Mouse (Mus musculus) retina, postnatal 7 days (tissue): ENCODE measurements around the gene Ccdc30.
"Not testable (repeated sequence)": the region's sequence is repeated elsewhere in the genome, so short reads cannot be mapped to it uniquely, and the experiment has no call there.

ENCODE experiments used
- DNase-seq: peaks from one replicate; pipeline ENCODE4 v3.0.0-alpha.2; 2012; ENCODE audit warnings: low read depth, low spot score

Ccdc30 gene

DNA sequence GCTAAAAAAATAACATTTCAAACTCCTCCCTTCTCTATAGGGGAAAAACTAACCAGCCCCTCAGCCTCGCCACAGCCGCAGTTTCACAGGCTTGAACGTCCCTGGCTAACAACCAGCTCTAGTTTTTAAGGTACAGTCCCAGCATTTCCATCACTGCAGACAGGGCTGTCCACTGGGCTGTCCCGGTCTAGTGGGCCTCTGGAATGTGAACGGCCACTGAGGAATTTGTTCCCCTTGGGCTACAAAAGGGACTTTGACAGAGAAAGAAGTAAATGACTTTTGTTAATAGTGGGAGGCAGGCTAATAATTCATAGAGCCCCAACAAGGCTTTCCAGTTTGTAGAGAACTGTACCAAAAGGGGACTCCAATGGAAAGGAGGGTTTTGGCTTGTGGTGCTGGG is 109.9 kb downstream of the Ccdc30 start:
- DNase-seq, result no peak

DNA sequence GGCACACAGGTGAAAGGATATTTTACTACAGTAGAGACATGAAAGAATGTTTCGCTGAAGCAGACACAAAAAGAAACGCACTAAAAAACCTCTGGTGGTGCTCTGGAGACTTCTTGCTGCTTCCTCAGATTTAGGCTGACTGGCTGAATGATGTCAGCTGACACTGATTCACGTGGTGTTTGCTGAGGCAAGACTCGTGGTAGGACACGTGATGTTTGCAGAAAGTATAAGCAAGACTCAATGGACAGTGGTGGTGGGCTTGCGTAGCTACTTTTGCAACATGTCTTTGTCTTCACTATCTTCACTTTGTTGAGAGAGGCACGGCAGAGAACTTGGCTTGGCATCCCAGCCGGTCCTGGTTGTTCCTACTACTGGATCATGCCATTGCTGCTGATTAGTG is 112.0 kb downstream of the Ccdc30 start:
- DNase-seq, result no peak

DNA sequence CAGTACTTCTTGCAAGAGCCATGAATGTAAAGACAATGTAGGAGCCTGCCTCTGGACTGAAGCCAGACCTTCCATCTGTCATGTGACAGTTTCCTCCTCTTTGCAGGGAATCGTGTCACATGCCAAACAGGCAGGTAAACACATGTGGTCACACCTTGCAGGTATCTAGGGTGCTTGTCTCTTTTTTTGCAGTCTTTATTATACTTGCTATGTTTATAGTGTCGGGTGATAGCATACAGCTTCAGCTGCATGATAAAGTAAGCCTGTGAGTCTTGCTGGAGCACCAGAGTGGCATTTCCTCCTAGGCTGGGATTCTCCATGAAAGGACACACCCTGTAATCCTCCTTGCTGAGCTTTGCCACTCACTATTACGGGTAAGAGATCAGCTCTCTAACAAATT is 113.5 kb downstream of the Ccdc30 start:
- no peak for DNase-seq

DNA sequence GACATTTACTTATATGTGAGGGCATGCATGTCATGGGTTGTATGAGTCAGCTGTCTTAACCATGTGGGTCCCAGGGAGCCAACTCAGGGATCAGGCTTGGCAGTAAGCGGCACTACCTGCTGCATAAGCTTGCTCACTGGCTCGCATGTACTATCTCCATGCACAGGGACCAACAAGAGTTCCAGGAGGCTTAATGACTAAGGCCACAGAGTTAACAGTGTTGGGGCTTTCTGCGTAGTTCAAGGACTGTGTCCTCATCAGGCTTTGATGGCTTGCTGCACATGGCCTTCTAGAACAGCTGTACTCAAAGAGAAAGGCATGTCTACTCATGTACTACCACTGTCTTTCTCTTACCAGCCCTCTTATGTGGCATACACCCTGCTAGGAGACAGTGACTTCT is 114.6 kb downstream of the Ccdc30 start:
- DNase-seq, result no peak

DNA sequence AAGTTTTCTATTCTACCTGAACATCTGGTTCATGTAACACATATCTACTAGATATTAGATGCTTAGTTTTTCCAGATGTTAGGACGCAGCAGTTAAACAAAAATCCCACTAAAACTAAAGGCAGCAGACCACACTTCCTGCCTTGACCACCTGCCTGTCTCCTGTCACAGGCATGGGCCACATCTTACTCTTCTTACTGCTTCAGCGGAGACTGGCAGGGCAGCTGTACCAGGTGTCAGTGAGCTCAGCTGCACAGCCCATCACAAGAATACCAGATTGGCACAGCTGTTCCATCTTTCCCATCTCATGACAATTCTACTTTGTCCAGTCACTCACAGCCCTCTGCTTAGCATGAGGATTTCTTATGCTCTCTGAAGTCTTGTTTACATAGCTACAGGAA is 118.0 kb downstream of the Ccdc30 start:
- no peak for DNase-seq

DNA sequence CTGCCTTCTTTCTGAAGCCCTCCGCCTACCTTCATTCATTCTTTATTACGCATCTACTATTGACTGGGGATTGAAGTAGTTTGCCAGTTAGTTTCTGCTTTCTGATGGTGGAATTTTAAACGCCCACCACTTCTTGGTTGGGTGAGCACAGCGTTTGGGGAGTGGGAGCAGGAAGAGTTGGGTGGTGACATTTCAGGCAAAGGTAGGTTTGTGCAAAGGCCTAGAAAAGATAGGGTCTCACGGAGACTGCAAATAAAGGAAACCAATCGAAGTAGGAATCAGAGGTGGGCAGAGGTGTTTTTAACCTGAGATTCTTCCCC is 120.2 kb downstream of the Ccdc30 start:
- no peak for DNase-seq

DNA sequence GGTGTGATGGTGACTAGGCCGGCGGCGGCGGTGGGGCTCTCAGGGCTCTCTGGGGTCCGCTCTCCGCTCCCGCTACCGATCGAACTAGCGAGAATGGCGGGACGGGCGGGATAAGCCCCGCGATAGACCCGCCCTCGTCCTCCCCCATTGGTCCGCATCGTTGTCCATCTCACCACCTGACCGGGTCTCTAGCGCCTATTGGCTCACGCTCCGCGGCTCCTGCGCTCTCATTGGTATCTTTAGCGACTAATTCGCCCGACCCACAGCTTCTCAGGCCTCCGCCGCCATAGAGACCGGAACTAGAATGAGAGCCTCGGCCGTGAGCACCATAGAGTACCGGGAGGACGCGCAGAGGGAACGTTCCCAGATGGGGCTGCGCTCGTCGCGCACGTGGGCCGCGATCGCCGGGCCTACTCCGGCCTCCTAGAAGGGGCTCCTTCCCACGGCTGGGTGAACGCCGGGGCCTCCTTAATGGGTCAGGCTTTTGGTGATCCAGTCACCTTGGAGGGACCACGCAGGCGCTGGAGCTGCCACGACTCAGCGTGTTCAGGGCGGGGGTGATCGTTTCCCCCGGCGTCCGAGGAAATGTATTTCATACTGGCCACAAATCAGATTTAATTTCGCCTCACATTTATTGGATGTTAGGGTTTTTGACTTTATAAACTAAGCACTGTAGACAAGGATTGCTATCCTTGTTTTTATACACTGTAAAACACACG is 120.7 kb downstream of the Ccdc30 start, which contains the start of gene Ybx1:
Ybx1 (minus strand) TSS at position 190 of the 719 bp plus-strand sequence.
- DNase-seq, result peak; percentile 98

DNA sequence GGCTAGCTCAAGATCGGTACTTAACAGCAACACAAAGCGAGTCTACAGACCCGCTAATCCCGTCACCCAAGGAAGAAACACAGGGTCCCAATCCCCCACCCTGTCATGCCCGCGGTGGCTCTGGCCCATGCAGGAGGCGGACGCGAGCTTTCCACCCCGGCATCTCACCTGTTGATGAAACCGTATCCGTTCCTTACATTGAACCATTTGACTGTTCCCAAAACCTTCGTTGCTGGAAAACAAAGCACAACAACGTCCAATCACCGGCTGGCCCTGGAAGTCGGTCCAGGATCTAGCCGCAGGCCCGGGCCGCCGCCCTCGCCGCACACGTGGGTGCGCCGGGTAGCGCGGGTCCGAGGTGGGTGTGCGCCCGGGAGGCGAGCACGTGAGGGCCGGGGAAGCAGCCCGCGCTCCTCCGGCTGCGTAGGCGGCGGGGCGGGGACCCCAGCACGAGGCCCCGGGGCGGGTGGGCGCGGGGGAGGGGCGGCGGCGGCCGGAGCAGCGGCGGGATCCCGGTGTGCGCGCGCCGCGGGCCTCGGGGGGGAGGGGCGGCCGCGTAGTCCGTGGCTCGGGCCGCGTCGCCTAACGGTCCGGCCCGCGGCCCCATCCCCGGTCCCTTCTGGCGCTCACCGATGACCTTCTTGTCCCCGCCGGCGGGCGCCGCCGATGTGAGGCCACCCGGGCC is 121.6 kb downstream of the Ccdc30 start:
- DNase-seq, result no peak

DNA sequence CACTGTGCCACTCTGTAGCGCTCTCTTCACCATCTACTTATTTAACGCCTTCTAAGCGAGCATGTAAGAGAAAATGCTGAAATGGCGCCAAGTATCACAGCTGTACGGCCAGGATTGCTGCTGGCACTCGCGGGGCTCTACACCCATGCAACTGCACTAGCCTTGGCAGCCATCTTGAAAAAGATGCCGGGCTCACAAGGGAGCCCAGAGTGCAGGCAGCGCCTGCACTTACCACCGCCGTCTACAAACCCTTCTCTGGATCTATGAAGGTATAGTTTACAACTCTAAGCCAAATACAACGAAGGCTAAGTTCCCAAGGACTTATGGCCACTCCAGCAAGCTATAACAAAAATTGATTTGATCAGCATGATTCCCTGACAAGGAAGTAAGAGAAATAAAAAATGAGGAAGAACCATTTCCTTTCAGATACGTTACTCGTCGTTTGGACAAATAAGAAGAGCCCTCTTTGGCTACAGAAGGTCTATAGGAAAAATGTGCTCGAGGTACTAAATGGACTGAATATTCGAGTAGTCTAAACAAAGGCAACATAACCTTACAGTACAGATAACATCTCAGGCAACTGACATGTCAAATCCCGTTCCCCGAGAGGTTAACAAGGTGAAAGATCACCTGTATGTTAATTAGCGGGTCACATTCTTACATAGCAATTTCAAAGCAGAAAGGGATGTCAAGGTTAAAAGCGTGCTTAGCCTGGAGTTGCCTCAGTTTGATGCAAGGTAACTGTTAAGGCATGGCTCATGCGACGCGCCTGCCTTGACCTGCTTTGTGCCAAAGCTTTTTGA is 122.3 kb downstream of the Ccdc30 start:
- no peak for DNase-seq

DNA sequence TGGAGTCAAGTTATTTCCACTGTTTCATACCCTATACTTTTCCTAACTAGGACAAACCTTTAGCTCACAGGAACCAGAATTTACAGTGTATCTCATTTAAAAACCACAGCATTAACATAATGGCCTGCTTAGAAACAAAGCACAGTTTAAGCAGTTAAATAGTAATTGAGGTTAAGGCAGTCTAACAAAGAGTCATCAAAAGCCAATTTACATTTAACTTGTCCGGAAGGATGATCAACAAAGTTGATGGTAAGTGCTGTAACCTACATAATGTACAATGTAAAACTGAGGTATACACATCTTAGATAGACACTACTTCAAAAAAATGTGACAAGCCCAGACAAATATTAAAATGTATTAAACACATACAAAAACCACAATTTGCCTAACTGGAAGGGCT is 123.4 kb downstream of the Ccdc30 start:
- no peak for DNase-seq

DNA sequence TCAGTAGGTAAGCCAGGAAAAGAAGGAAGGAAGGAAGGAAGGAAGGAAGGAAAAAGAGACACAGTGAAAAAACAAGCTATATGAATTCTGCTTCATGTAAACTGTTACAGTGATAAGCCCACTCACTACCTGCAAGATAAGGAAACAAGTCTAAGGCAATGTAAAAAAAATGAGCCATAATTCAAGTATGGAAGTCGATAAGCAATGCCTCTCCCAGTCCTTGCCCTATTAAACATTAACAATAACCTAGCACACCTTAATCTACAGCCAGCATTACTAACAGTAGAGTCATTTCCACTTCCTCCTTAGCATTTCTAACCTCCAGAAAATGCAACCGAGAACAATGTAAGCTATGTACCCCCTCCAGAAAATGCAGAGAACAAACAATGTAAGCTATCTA is 130.0 kb downstream of the Ccdc30 start:
- DNase-seq, result no peak

DNA sequence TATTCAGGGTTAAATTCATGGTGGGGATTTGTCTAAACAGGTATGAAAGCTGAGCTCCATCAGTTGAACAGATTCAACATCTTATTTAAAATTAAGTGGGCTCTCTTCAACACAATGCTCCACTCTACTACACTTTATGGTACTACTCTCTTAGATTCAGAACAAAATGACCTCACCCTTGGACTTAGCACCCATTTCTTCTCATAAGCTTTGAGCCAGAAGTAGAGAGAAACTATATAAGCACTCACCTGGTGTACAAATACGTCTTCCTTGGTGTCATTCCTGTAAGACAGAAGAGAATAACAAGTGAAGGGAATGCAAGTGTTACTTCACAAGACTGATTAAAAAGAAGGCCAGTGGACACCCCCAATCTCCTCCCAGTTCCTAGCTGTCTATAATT is 130.5 kb downstream of the Ccdc30 start:
- no peak for DNase-seq

DNA sequence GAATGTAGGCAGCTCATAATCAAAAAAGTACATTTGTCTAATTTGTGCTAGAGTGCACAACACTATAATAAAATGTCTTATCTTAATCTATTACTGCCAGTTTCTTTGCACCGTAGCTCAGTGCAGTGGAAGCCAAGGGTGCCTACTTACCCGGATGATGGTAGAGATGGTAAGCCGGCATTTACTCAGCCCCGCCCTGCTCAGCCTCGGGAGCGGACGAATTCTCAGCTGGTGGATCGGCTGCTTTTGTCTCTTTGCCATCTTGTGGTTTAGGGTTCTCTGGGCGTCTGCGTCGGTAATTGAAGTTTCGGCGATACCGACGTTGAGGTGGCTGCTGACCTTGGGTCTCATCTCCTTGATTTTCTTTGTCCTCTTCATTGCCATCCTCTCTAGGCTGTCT is 136.5 kb downstream of the Ccdc30 start:
- not testable (repeated sequence) for DNase-seq

DNA sequence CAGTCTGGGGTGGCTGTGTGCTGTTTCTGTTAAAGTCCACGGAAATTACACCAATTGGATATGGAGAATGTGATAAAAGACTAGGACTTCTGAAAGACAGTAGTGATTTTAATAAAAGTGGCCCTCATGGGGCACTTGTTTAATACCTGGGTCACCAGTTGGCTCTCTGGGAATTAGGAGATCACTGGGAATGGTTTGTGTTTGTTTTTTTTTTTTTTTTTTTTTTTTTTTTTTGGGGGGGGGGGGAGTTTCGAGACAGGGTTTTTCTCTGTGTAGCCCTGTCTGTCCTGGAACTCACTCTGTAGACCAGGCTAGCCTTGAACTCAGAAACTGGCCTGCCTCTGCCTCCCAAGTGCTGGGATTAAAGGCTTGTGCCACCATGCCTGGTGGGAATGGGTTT is 139.6 kb downstream of the Ccdc30 start:
- no peak for DNase-seq

DNA sequence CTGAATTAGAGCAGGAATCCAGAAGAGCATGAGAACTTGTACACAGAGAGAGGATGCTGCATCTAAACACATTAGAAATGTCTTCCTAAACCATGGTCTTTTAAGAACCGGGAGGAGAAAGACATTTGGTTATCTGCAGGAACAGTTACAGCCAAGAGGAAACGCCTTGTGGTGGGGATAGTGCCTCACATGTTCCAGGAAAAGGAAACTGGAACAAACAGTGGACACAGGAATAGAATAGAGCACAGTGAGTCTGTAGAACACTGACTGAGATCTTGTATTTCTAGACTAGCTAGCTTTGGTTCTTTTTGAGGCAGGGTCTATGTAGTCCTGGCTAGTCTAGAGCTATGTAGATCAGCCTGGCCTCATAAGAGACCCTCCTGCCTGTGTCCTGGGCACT is 140.1 kb downstream of the Ccdc30 start:
- no peak for DNase-seq

DNA sequence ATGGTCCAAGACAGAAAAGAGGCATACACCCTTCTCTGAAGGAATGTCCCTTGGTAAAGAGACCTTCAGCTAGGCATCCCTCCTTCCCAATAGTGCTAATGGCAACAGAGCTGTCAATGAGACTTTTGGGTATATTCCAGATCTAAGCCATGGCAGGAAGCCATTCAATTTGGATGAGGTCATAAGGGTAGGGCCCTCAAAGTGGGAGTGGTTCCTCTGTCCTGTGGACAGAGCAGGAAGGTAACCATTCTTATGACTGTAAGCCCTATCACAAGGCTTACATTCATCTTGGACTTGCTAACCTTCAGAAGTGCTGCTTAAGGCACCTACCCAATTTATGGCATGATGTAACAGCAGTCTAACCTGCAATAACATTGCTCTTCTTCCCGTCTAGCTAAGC is 140.7 kb downstream of the Ccdc30 start:
- no peak for DNase-seq
